Mouse (Mus musculus) G1E-ER4 (cell line): ENCODE data around the gene Rab34. TPM values are rescaled to one million over a fixed set of nuclear protein-coding genes. Genes with fewer than 3 reads are reported as not detected.

Experiments used
- GATA1 ChIP-seq: IDR thresholded peaks from one replicate; pipeline ENCODE4 v1.8.0; 2012; ENCODE audit warnings: low read length, inconsistent platforms
- polyA plus RNA-seq: library from polyadenylated mRNA; stranded (reverse); fragments of >175 nt; gene quantifications from 2 replicates; pipeline ENCODE4 v1.2.3, GENCODE M21; 2012

The Rab34 gene
- polyA plus RNA-seq, 1 experiment: 1.4 TPM

- TF ChIP-seq GATA1: no peak
Observed at GRCm38 (mm10) chr11:78190041-78190440, 1.8 kb downstream of the Rab34 start.

GRCm38 (mm10) chr11:78193113-78193512 lies 4.9 kb downstream of the Rab34 start, which contains the start of gene Proca1:
TSS of gene Proca1 (plus strand) at chr11:78193392.
- no peak for TF ChIP-seq GATA1

- TF ChIP-seq GATA1: no peak
Observed at GRCm38 (mm10) chr11:78194411-78195100, 6.3 kb downstream of the Rab34 start.

GRCm38 (mm10) chr11:78195101-78195863 lies 7.1 kb downstream of the Rab34 start:
- no peak for TF ChIP-seq GATA1

GRCm38 (mm10) chr11:78202372-78202771 lies 14.1 kb downstream of the Rab34 start:
- TF ChIP-seq GATA1: no peak

- TF ChIP-seq GATA1: no peak
Observed at GRCm38 (mm10) chr11:78204287-78204686, 16.1 kb downstream of the Rab34 start.

- no peak for TF ChIP-seq GATA1
Observed at GRCm38 (mm10) chr11:78205361-78206206, 17.4 kb downstream of the Rab34 start.

- TF ChIP-seq GATA1: no peak
Observed at GRCm38 (mm10) chr11:78207190-78207589, 19.0 kb downstream of the Rab34 start.

- TF ChIP-seq GATA1: no peak
Observed at GRCm38 (mm10) chr11:78209886-78210285, 21.7 kb downstream of the Rab34 start.

- TF ChIP-seq GATA1: no peak
Observed at GRCm38 (mm10) chr11:78210615-78211014, 22.4 kb downstream of the Rab34 start.

- TF ChIP-seq GATA1: no peak
Observed at GRCm38 (mm10) chr11:78211513-78211912, 23.3 kb downstream of the Rab34 start.

- no peak for TF ChIP-seq GATA1
Observed at GRCm38 (mm10) chr11:78213086-78213817, 25.0 kb downstream of the Rab34 start.

- TF ChIP-seq GATA1: no peak
Observed at GRCm38 (mm10) chr11:78215709-78216317, 27.6 kb downstream of the Rab34 start.

- no peak for TF ChIP-seq GATA1
Observed at GRCm38 (mm10) chr11:78223586-78223985, 35.4 kb downstream of the Rab34 start.

- TF ChIP-seq GATA1: no peak
Observed at GRCm38 (mm10) chr11:78231518-78231917, 43.3 kb downstream of the Rab34 start.
